ENCODE assay signal across 15 mouse cellular contexts in genomic region chr5:74155860-74156351, GRCm38 (mm10). TPM values are rescaled to one million over a fixed set of nuclear protein-coding genes. Genes with fewer than 3 reads are reported as not detected.
DNase-seq lines count a peak whose midpoint lies in the region; ATAC-seq and TF ChIP-seq lines count a peak whose summit lies in the region.
"Had no signal": no experiment of that assay in that cellular context is flagged by ENCODE, and none has a peak within 500 bp of the region (broad histone marks: within the 10 kb centered on the region; RNA-seq: fewer than 3 reads in every experiment).

No protein-coding gene starts in this region.

- ATAC-seq in hindbrain, embryonic 11.5 days (ENCODE audit: low FRiP score): 0 out of 2 replicates have a peak, but pooled peaks have one; percentile 22
- ATAC-seq in hindbrain, embryonic 14.5 days (ENCODE audit: low FRiP score): no peak
- peak; percentile 45; the same call in 1 of the 2 replicates for ATAC-seq in limb, embryonic 14.5 days (ENCODE audit: low FRiP score, low read depth)
- ATAC-seq in liver, postnatal 0 days: no peak
- no peak for ATAC-seq in erythroblast, adult 5-6 weeks (replicated peaks; ENCODE audit: low FRiP score, poor library complexity, severe bottlenecking)
- ATAC-seq: inflammation-experienced regulatory T-cells, adult 6 months; midbrain, embryonic 16.5 days; Patski had no signal

- H3K4me3 ChIP-seq in hindbrain, embryonic 11.5 days (ENCODE audit: low read depth, low read length): no peak overlapping the region
- no peak overlapping the region for H3K4me3 ChIP-seq in hindbrain, embryonic 14.5 days (replicated peaks; ENCODE audit: low read length)
- H3K4me3 ChIP-seq in limb, embryonic 14.5 days (replicated peaks; ENCODE audit: low read length): no peak overlapping the region
- H3K4me3 ChIP-seq in liver, postnatal 0 days (ENCODE audit: low read depth, low read length): no peak overlapping the region
- H3K4me3 ChIP-seq: gastrocnemius, adult 2 months had no signal

- DNase-seq in hindbrain, embryonic 11.5 days (ENCODE audit: low spot score): peak; percentile 27
- DNase-seq in hindbrain, embryonic 14.5 days (ENCODE audit: low spot score): no peak
- peak; percentile 79 for DNase-seq in embryo, embryonic 10 days (ENCODE audit: low spot score)
- peak; percentile 48 for DNase-seq in embryo, embryonic 11.5 days (ENCODE audit: low read depth, low spot score)
- DNase-seq in limb, embryonic 14.5 days (ENCODE audit: low spot score): no peak
- DNase-seq in liver, postnatal 0 days: no peak
- DNase-seq: adrenal gland, adult 2 months; gastrocnemius, adult 2 months; thymus, adult 2 months had no signal

- H3K9me3 ChIP-seq in hindbrain, embryonic 11.5 days (ENCODE audit: control insufficient read depth, low read length): no peaks in the 10 kb centered on the region
- no peaks in the 10 kb centered on the region for H3K9me3 ChIP-seq in hindbrain, embryonic 14.5 days (ENCODE audit: control insufficient read depth, low read length)
- peaks cover 5% of the 10 kb centered on the region; the same call in 1 of the 2 replicates for H3K9me3 ChIP-seq in limb, embryonic 14.5 days (ENCODE audit: control insufficient read depth, low read length)
- H3K9me3 ChIP-seq in liver, postnatal 0 days (ENCODE audit: low read length): no peaks in the 10 kb centered on the region

- H3K9ac ChIP-seq in hindbrain, embryonic 11.5 days (ENCODE audit: low read depth, low read length): no peak overlapping the region
- H3K9ac ChIP-seq in hindbrain, embryonic 14.5 days: no peak overlapping the region
- H3K9ac ChIP-seq in limb, embryonic 14.5 days (ENCODE audit: low read depth, low read length, severe bottlenecking): no peak overlapping the region
- H3K9ac ChIP-seq in liver, postnatal 0 days (replicated peaks): no peak overlapping the region

- TF ChIP-seq POLR2A in limb, embryonic 14.5 days (IDR thresholded peaks at IDR 0.05; ENCODE audit: borderline replicate concordance, extremely low read depth, insufficient read depth, insufficient read length): no peak

- H3K27ac ChIP-seq in hindbrain, embryonic 11.5 days (ENCODE audit: low read depth, low read length): no peak overlapping the region
- H3K27ac ChIP-seq in hindbrain, embryonic 14.5 days: no peak overlapping the region
- no peak overlapping the region for H3K27ac ChIP-seq in limb, embryonic 14.5 days (replicated peaks; ENCODE audit: low read depth, low read length)
- H3K27ac ChIP-seq in liver, postnatal 0 days (ENCODE audit: low read depth): no peak overlapping the region
- H3K27ac ChIP-seq: gastrocnemius, adult 2 months had no signal

- 37% methylated on average over 7 of the region's 7 CpGs for WGBS in hindbrain, embryonic 11.5 days
- WGBS in hindbrain, embryonic 14.5 days: 51% methylated on average over 7 of the region's 7 CpGs
- WGBS in limb, embryonic 14.5 days: 28% methylated on average over 6 of the region's 7 CpGs
- WGBS in liver, postnatal 0 days (ENCODE audit: insufficient replicate concordance): 77% methylated on average over 7 of the region's 7 CpGs

- no peak overlapping the region for H3K4me2 ChIP-seq in hindbrain, embryonic 11.5 days (replicated peaks; ENCODE audit: low read depth, low read length)
- H3K4me2 ChIP-seq in hindbrain, embryonic 14.5 days (replicated peaks): no peak overlapping the region
- no peak overlapping the region for H3K4me2 ChIP-seq in limb, embryonic 14.5 days (replicated peaks; ENCODE audit: low read depth, low read length, severe bottlenecking)
- no peak overlapping the region for H3K4me2 ChIP-seq in liver, postnatal 0 days (ENCODE audit: low read depth, low read length)
- H3K4me2 ChIP-seq: heart, embryonic 11.5 days had no signal

- H3K36me3 ChIP-seq in hindbrain, embryonic 11.5 days (ENCODE audit: control insufficient read depth, insufficient read depth, low read length): no peaks in the 10 kb centered on the region
- no peaks in the 10 kb centered on the region for H3K36me3 ChIP-seq in hindbrain, embryonic 14.5 days (replicated peaks; ENCODE audit: control insufficient read depth, insufficient read depth)
- no peaks in the 10 kb centered on the region for H3K36me3 ChIP-seq in limb, embryonic 14.5 days (ENCODE audit: control insufficient read depth, insufficient read depth, low read length)
- no peaks in the 10 kb centered on the region for H3K36me3 ChIP-seq in liver, postnatal 0 days (replicated peaks; ENCODE audit: insufficient read depth, low read length)

- no peaks in the 10 kb centered on the region for H3K27me3 ChIP-seq in hindbrain, embryonic 11.5 days (ENCODE audit: control insufficient read depth, insufficient read depth, low read length)
- no peaks in the 10 kb centered on the region for H3K27me3 ChIP-seq in hindbrain, embryonic 14.5 days (ENCODE audit: control insufficient read depth, insufficient read depth, low read length)
- H3K27me3 ChIP-seq in limb, embryonic 14.5 days (ENCODE audit: control insufficient read depth, insufficient read depth, low read length): no peaks in the 10 kb centered on the region
- no peaks in the 10 kb centered on the region for H3K27me3 ChIP-seq in liver, postnatal 0 days (ENCODE audit: insufficient read depth, low read length)
- H3K27me3 ChIP-seq: CH12.LX, Patski had no signal

- TF ChIP-seq CTCF in liver, postnatal 0 days (IDR thresholded peaks at IDR 0.05; ENCODE audit: low read depth): no peak

- no peaks in the 10 kb centered on the region for H3K4me1 ChIP-seq in hindbrain, embryonic 11.5 days (replicated peaks; ENCODE audit: control insufficient read depth, insufficient read depth, low read length)
- H3K4me1 ChIP-seq in hindbrain, embryonic 14.5 days (replicated peaks; ENCODE audit: control insufficient read depth, insufficient read depth, low read length): no peaks in the 10 kb centered on the region
- H3K4me1 ChIP-seq in limb, embryonic 14.5 days (ENCODE audit: control insufficient read depth, insufficient read depth, low read length): peaks cover 35% of the 10 kb centered on the region
- H3K4me1 ChIP-seq in liver, postnatal 0 days (ENCODE audit: insufficient read depth): no peaks in the 10 kb centered on the region

- TF ChIP-seq EP300 in liver, postnatal 0 days (IDR thresholded peaks at IDR 0.05; ENCODE audit: low read depth): no peak

RNA-seq across cellular contexts. Expression of gene Rasl11b, which starts 39.2 kb away (rescaled TPM):
- 30.1 and 33.4 TPM in 2 replicates for polyA plus RNA-seq in hindbrain, embryonic 11.5 days (2014; fragmentation: Nextera tagmentation; extraction: Ambion mirVana)
- 15.4 and 16.5 TPM in 2 replicates for polyA plus RNA-seq in hindbrain, embryonic 14.5 days (2014; fragmentation: Nextera tagmentation; extraction: Ambion mirVana)
- polyA plus RNA-seq in limb, embryonic 14.5 days (2012; rRNA removed): 111 and 146 TPM in 2 replicates
- 102 and 116 TPM in 2 replicates for polyA plus RNA-seq in limb, embryonic 14.5 days (2014; fragmentation: Nextera tagmentation; extraction: Ambion mirVana)
- 9.4 and 9.6 TPM in 2 replicates for polyA plus RNA-seq in liver, postnatal 0 days (2015; fragmentation: Nextera tagmentation; extraction: Ambion mirVana)
- 0.58 and 0.63 TPM in 2 replicates for total RNA-seq in erythroblast, adult 5-6 weeks (2015; ENCODE audit: low replicate concordance)
- 0.70 TPM in 1 of 2 replicates, not detected in the other for total RNA-seq in erythroblast, adult 5-6 weeks (2017; ENCODE audit: low replicate concordance)

Comparison
In these comparisons a context has a peak if more than half of its experiments do, and no peak if none do; other contexts are left out.
1. ATAC-seq: peak in hindbrain, embryonic 11.5 days (single experiment) and limb, embryonic 14.5 days (single experiment); none in hindbrain, embryonic 14.5 days (single experiment), liver, postnatal 0 days (single experiment) and erythroblast, adult 5-6 weeks (single experiment).
2. DNase-seq: peak in hindbrain, embryonic 11.5 days (single experiment), embryo, embryonic 10 days (single experiment) and embryo, embryonic 11.5 days (single experiment); none in hindbrain, embryonic 14.5 days (single experiment), limb, embryonic 14.5 days (single experiment) and liver, postnatal 0 days (single experiment).